Mouse (Mus musculus): ENCODE data around the gene Zswim1. TPM values are rescaled to one million over a fixed set of nuclear protein-coding genes. Genes with fewer than 3 reads are reported as not detected.

The Zswim1 gene
- total and polyA plus RNA-seq, 3 experiments, result 8.2 to 17.4 TPM; not detected in 1

GRCm38 (mm10) chr2:164773989-164774364 is 48.5 kb upstream of the Zswim1 start:
- H3K27me3 ChIP-seq (ENCODE audit: control insufficient read depth in 1 of 2, insufficient read depth in 2 of 2, low read length in 2 of 2), result no peaks in the 10 kb centered on the region
- H3K4me1 ChIP-seq (ENCODE audit: control insufficient read depth in 1 of 2, insufficient read depth in 2 of 2, low read length in 2 of 2), result peaks cover 3 to 29% of the 10 kb centered on the region in 2 experiments; a peak in 3 of 4 replicates
- peak overlapping the region; percentile 34 to 51 for H3K4me3 ChIP-seq (ENCODE audit: control insufficient read depth in 1 of 2, insufficient read depth in 1 of 2, low read depth in 2 of 2, low read length in 2 of 2)
- H3K79me2 ChIP-seq (ENCODE audit: control insufficient read depth, insufficient read depth, low read length, poor library complexity), result peaks cover 24% of the 10 kb centered on the region
- H3K36me3 ChIP-seq (ENCODE audit: control insufficient read depth in 1 of 2, insufficient read depth in 2 of 2, low read length in 2 of 2), result peaks cover 2 to 27% of the 10 kb centered on the region in 2 experiments
- TF ChIP-seq EP300 (IDR thresholded peaks at IDR 0.05; ENCODE audit: low read depth in 1 of 2, low read length in 2 of 2) (peak; percentile 30 to 63; a peak in 2 of 4 replicates), MAZ (IDR thresholded peaks at IDR 0.05; ENCODE audit: low read depth, low read length) (no peak), ETS1 (IDR thresholded peaks at IDR 0.05; ENCODE audit: low read depth, low read length) (peak; percentile 70), NELFE (IDR thresholded peaks at IDR 0.05; ENCODE audit: low read depth, low read length) (peak; percentile 44; the same call in 1 of the 2 replicates), MAX (IDR thresholded peaks at IDR 0.05; ENCODE audit: low read length) (peak; percentile 75; the same call in 1 of the 2 replicates), HCFC1 (IDR thresholded peaks at IDR 0.05; ENCODE audit: low read depth, low read length) (peak; percentile 50; the same call in 1 of the 2 replicates), SIN3A (IDR thresholded peaks at IDR 0.05; ENCODE audit: low read length) (peak; percentile 88), TBP (IDR thresholded peaks at IDR 0.05; ENCODE audit: low read depth, low read length) (peak; percentile 45; the same call in 1 of the 2 replicates), POLR2A (IDR thresholded peaks at IDR 0.05; ENCODE audit: control insufficient read depth in 1 of 2, insufficient read depth in 1 of 2, low read depth in 1 of 2, low read length in 2 of 2, poor library complexity in 1 of 2) (peak in 1 of 2 experiments; percentile 31; a peak in 1 of 4 replicates), MXI1 (IDR thresholded peaks at IDR 0.05; ENCODE audit: low read depth, low read length) (peak; percentile 92), GATA1 (IDR thresholded peaks at IDR 0.05; ENCODE audit: low read depth, low read length) (peak; percentile 67; the same call in 1 of the 2 replicates), MYC (IDR thresholded peaks at IDR 0.05; ENCODE audit: low read depth, low read length) (peak; percentile 80), BHLHE40 (IDR thresholded peaks at IDR 0.05; ENCODE audit: borderline replicate concordance, low read depth, low read length) (0 out of 2 replicates have a peak, but pooled peaks have one; percentile 18), RCOR1 (IDR thresholded peaks at IDR 0.05; ENCODE audit: low read depth, low read length) (0 out of 2 replicates have a peak, but pooled peaks have one; percentile 17), POLR2AphosphoS2 (IDR thresholded peaks at IDR 0.05; ENCODE audit: low read length) (no peak), ZMIZ1 (IDR thresholded peaks at IDR 0.05; ENCODE audit: low read depth, low read length) (no peak), CHD1 (IDR thresholded peaks at IDR 0.05; ENCODE audit: low read depth, low read length) (no peak)
- H3K27ac ChIP-seq (ENCODE audit: control insufficient read depth, low read depth, low read length), result peak overlapping the region; percentile 97
- H3K9ac ChIP-seq (ENCODE audit: control insufficient read depth, low read depth, low read length, poor library complexity, severe bottlenecking), result peak overlapping the region; percentile 59
- H3K9me3 ChIP-seq (replicated peaks; ENCODE audit: insufficient read depth, low read length), result no peaks in the 10 kb centered on the region
- peak; percentile 87 for DNase-seq (ENCODE audit: low read depth, low spot score)

- Histone ChIP-seq H3K4me1 (ENCODE audit: control insufficient read depth in 1 of 2, insufficient read depth in 2 of 2, low read length in 2 of 2) (peaks cover 3 to 23% of the 10 kb centered on the region in 2 experiments; a peak in 3 of 4 replicates), H3K27me3 (ENCODE audit: control insufficient read depth in 1 of 2, insufficient read depth in 2 of 2, low read length in 2 of 2) (no peaks in the 10 kb centered on the region), H3K36me3 (ENCODE audit: control insufficient read depth in 1 of 2, insufficient read depth in 2 of 2, low read length in 2 of 2) (peaks cover 2 to 22% of the 10 kb centered on the region in 2 experiments)
These were observed 46.4 kb upstream of the Zswim1 start for GRCm38 (mm10) chr2:164776130-164776529.

More at GRCm38 (mm10) chr2:164776130-164776529, 46.4 kb upstream of the Zswim1 start:
- Histone ChIP-seq H3K27ac (ENCODE audit: control insufficient read depth, low read depth, low read length) (no peak overlapping the region), H3K79me2 (ENCODE audit: control insufficient read depth, insufficient read depth, low read length, poor library complexity) (peaks cover 8% of the 10 kb centered on the region), H3K9me3 (replicated peaks; ENCODE audit: insufficient read depth, low read length) (no peaks in the 10 kb centered on the region), H3K4me3 (ENCODE audit: control insufficient read depth in 1 of 2, insufficient read depth in 1 of 2, low read depth in 2 of 2, low read length in 2 of 2) (no peak overlapping the region), H3K9ac (ENCODE audit: control insufficient read depth, low read depth, low read length, poor library complexity, severe bottlenecking) (no peak overlapping the region)
- TF ChIP-seq E2F4 (IDR thresholded peaks at IDR 0.05; ENCODE audit: borderline replicate concordance, low read depth, low read length) (no peak), TCF12 (IDR thresholded peaks at IDR 0.05; ENCODE audit: low read depth, low read length) (no peak), ETS1 (IDR thresholded peaks at IDR 0.05; ENCODE audit: low read depth, low read length) (no peak), RAD21 (IDR thresholded peaks at IDR 0.05; ENCODE audit: low read depth, low read length) (no peak), ELF1 (IDR thresholded peaks at IDR 0.05; ENCODE audit: low read depth, low read length) (no peak), JUND (IDR thresholded peaks at IDR 0.05; ENCODE audit: low read depth, low read length) (no peak), POLR2AphosphoS2 (IDR thresholded peaks at IDR 0.05; ENCODE audit: low read length) (no peak), MYC (IDR thresholded peaks at IDR 0.05; ENCODE audit: low read depth, low read length) (no peak), ZNF384 (IDR thresholded peaks at IDR 0.05; ENCODE audit: low read depth, low read length) (no peak), TBP (IDR thresholded peaks at IDR 0.05; ENCODE audit: low read depth, low read length) (no peak), CTCF (IDR thresholded peaks at IDR 0.05 in 2 of 3, conservative IDR thresholded peaks at IDR 0.05 in 1 of 3; ENCODE audit: control insufficient read depth in 1 of 3, insufficient read depth in 1 of 3, low read depth in 2 of 3, low read length in 3 of 3, poor library complexity in 1 of 3, severe bottlenecking in 1 of 3) (no peak), USF1 (IDR thresholded peaks at IDR 0.05; ENCODE audit: low read depth, low read length) (no peak), MEF2A (IDR thresholded peaks at IDR 0.05; ENCODE audit: extremely low read depth, insufficient replicate concordance, low read depth, low read length, poor library complexity, severe bottlenecking) (no peak), ZMIZ1 (IDR thresholded peaks at IDR 0.05; ENCODE audit: low read depth, low read length) (no peak), NELFE (IDR thresholded peaks at IDR 0.05; ENCODE audit: low read depth, low read length) (no peak), SMC3 (IDR thresholded peaks at IDR 0.05; ENCODE audit: low read depth, low read length) (no peak), KAT2A (conservative IDR thresholded peaks at IDR 0.05; ENCODE audit: low read depth, low read length) (no peak), MAFK (IDR thresholded peaks at IDR 0.05; ENCODE audit: borderline replicate concordance, low read depth, low read length) (no peak)
- DNase-seq (ENCODE audit: low read depth, low spot score), result no peak
